Mouse (Mus musculus) forebrain, embryonic 13.5 days (tissue): ENCODE measurements around the gene Hes1. TPM values are rescaled to one million over a fixed set of nuclear protein-coding genes. Genes with fewer than 3 reads are reported as not detected.
A peak's percentile ranks its signal among the peaks of the same experiment; 100 is the strongest.

ENCODE experiments used
- ATAC-seq: fragments of 200-750 bp; cut with Nextera tagmentation; 2 replicates; pipeline ENCODE4 v1.8.0; 2017
- H3K27ac ChIP-seq: fragments of 300-500 bp; sonication (generic); 2 replicates; pipeline ENCODE4 v1.5.1; 2015; ENCODE audit warnings: inconsistent platforms, mild to moderate bottlenecking, moderate library complexity
- H3K27me3 ChIP-seq: fragments of 300-500 bp; sonication (generic); 2 replicates; pipeline ENCODE4 v1.6.1; 2015; ENCODE audit warnings: mild to moderate bottlenecking, inconsistent platforms
- H3K36me3 ChIP-seq: fragments of 300-500 bp; sonication (generic); 2 replicates; pipeline ENCODE4 v1.6.1; 2015; ENCODE audit warnings: mild to moderate bottlenecking, inconsistent platforms; ENCODE audit not compliant: poor library complexity, severe bottlenecking
- H3K4me1 ChIP-seq: fragments of 300-500 bp; sonication (generic); 2 replicates; pipeline ENCODE4 v1.6.1; 2015; ENCODE audit warnings: inconsistent platforms
- H3K4me2 ChIP-seq: fragments of 300-500 bp; sonication (generic); 2 replicates; pipeline ENCODE4 v1.6.1; 2015; ENCODE audit warnings: inconsistent platforms, mild to moderate bottlenecking, moderate library complexity
- H3K4me3 ChIP-seq: fragments of 300-500 bp; sonication (generic); 2 replicates; pipeline ENCODE4 v1.5.1; 2015; ENCODE audit warnings: mild to moderate bottlenecking, inconsistent platforms
- H3K9ac ChIP-seq: fragments of 300-500 bp; sonication (generic); 2 replicates; pipeline ENCODE4 v1.6.1; 2015; ENCODE audit warnings: mild to moderate bottlenecking, inconsistent platforms
- H3K9me3 ChIP-seq: fragments of 300-500 bp; sonication (generic); replicated peaks from 2 replicates; pipeline ENCODE4 v1.6.1; 2016; ENCODE audit warnings: inconsistent platforms
- WGBS: fragments of 180-500 bp; shearing (Covaris S2); methylation state at CpG from one replicate; pipeline ENCODE4 v1.1.7; 2015; 5-methylcytosine and 5-hydroxymethylcytosine counted together
- polyA plus RNA-seq: library from polyadenylated mRNA; unstranded; fragments of >200 nt; fragmentation: Nextera tagmentation; extraction: Ambion mirVana; gene quantifications from 2 replicates; pipeline ENCODE4 v1.2.1, GENCODE M21; 2015

Gene Hes1
- polyA plus RNA-seq, 1 experiment from 2014 or later = 30.4 TPM

DNA sequence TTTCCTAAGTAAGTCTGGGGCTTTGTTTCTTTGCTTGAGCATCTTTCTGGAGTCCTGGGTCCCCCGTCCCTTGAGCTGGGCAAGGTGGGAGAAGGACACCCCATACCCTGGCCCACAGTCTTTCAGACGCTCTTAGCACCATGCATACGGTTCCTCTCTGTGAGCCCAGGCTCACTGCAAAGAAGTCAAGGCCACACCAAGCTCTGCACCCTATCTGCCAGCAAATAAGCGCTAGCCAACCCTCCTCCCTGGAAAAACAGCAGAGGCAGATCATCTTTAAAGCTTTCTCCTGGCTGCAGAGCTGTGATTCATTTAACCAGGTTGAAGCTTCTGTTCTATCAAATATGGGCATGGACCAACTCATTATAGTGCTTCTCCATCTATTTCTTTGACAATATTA lies 9.6 kb upstream of the Hes1 start:
- peaks cover 9% of the 10 kb centered on the region for H3K27me3 ChIP-seq

DNA sequence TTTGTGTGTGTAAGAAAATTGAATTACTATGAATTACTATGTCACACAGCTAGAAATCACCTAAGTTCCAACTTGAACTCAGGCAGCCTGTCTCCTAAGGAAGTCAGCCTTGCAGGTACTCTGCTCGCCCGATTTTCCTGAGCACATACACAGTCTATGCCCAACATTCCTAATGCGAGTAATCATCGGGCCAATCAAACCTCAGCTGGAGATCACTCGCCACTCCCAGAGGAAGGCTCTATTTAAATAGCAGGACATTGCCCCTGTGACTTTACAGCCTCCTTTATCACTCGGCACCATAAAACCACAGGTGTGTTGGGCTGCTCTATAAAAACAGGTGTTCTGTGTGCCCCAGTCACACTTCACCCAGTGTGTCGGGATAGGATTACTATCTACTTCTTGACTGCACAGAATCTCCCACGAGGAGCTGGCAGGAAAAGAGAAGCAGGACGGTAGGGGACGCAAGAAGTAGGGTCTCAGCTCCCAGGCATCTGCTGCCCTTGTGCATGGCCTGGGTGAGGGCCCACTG lies 8.8 kb upstream of the Hes1 start:
- no peak for ATAC-seq
- no peak overlapping the region for H3K9ac ChIP-seq
- WGBS = 72% methylated on average over 10 of the region's 10 CpGs

More for the DNA sequence above, 9.6 kb upstream of the Hes1 start:
- no peaks in the 10 kb centered on the region for H3K9me3 ChIP-seq
- H3K4me1 ChIP-seq = peaks cover 9% of the 10 kb centered on the region
- no peak for ATAC-seq
- H3K4me3 ChIP-seq = no peak overlapping the region
- H3K4me2 ChIP-seq = no peak overlapping the region
- H3K27ac ChIP-seq = no peak overlapping the region
- H3K36me3 ChIP-seq = no peaks in the 10 kb centered on the region
- no peak overlapping the region for H3K9ac ChIP-seq
- 83% methylated on average over 4 of the region's 4 CpGs for WGBS

DNA sequence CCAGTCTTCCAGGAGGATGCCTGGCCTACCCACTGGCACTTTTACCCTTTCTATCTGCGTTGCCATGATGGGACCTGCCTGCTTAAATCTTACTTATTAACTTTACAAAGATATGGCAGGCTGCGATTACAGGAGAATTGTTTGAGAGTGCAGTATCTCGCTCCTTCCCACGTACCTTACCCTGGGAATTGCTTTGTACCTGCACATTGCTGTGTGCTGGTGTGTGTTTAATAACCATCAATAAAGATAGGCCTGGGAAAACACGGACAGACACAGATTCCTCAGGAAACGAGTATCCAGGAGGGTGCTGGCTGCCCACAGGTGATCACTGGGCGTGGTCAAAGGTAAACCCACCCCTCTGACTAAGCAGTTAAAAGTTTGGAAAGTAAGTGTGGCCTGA lies 8.3 kb upstream of the Hes1 start:
- Histone ChIP-seq H3K27ac (no peak overlapping the region), H3K36me3 (no peaks in the 10 kb centered on the region), H3K4me3 (no peak overlapping the region), H3K9me3 (no peaks in the 10 kb centered on the region), H3K9ac (no peak overlapping the region), H3K4me2 (no peak overlapping the region), H3K27me3 (peaks cover 18% of the 10 kb centered on the region), H3K4me1 (peaks cover 23% of the 10 kb centered on the region)
- 79% methylated on average over 7 of the region's 7 CpGs for WGBS
- no peak for ATAC-seq

More for the DNA sequence above, 8.8 kb upstream of the Hes1 start:
- peaks cover 18% of the 10 kb centered on the region for H3K4me1 ChIP-seq
- no peak overlapping the region for H3K4me2 ChIP-seq
- H3K9me3 ChIP-seq = no peaks in the 10 kb centered on the region
- H3K27me3 ChIP-seq = peaks cover 13% of the 10 kb centered on the region
- no peak overlapping the region for H3K27ac ChIP-seq
- no peak overlapping the region for H3K4me3 ChIP-seq
- H3K36me3 ChIP-seq = no peaks in the 10 kb centered on the region

DNA sequence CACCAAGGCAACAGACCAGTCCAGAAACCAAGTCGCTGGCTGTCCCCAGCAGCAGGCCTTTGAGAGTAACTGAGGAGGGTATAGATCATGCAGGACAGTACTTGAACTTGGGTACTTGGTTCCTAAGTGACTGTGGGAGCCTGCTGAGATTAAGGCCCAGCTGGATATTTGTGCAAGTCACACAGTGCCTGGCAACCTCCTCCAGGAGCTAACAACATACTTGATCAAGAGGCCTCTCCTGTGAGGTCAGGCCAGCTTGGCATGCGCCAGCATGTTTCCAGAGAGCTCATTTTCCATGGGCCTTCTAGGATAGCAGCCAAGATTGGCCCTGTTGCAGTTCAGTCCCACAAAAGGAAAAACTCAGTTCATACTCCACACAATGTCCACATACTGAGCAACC lies 7.3 kb upstream of the Hes1 start:
- Histone ChIP-seq H3K4me1 (peaks cover 33% of the 10 kb centered on the region), H3K4me3 (no peak overlapping the region), H3K27ac (no peak overlapping the region), H3K9ac (no peak overlapping the region), H3K4me2 (no peak overlapping the region), H3K27me3 (peaks cover 27% of the 10 kb centered on the region), H3K9me3 (no peaks in the 10 kb centered on the region), H3K36me3 (no peaks in the 10 kb centered on the region)
- no peak for ATAC-seq
- 77% methylated on average over 2 of the region's 2 CpGs for WGBS

DNA sequence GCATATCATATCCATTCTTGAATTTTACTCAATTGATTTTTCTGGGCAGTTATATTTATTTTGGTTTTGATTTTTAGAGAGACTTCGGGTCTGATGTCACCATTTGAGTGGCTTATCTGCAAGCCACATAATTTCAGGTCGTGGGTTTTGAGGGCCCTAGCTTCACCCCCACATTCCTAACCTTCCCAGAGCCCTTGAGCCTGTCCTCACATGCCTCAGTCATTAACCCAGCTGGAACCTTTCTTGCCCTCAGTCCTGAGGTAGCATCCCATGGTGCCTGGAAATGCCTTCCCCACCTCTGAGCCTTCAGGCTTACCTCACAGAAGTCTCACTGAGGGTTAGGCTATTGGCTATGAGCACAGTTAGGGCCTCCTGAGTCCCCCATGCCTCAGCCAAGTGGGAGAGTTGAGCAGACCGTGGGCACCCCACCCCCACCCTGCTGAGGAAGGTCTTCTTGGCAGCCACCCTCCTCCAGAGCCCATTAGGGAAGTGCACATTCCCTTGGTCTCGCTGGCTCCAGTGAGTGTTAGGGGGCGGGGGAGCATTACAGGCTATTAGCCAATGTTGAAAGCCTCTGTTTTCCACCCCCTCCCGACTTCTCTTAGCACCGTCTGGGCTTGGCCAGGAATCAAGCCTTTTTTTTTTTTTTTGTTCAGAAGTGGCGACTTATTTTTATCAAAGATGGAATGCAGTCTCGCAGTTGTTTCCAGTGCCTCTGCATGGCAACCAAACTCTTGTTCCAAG lies 5.0 kb upstream of the Hes1 start:
- ATAC-seq = peak; percentile 41
- WGBS = 13% methylated on average over 9 of the region's 9 CpGs

DNA sequence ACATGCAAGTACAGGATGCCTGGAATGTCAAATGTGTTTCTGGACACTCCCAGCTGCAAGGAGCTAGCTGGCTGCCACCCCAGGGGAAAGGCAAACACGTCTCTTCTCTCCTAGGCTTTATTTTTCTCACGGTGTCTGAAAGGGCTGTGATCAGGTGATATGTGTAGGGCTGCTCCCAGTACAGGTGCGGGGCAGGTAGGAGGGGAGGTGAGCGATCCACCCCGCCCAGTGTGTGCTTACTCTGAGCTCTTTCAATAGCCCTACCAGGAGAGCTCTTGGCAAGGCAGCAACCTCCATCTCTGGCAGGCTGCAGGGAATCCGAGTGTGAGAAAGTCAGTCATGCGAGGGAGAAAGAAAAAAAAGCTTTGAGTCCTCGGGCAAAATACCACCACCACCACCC lies 3.8 kb upstream of the Hes1 start:
- H3K27ac ChIP-seq = peak overlapping the region; percentile 57; the same call in 1 of the 2 replicates
- peaks cover 29% of the 10 kb centered on the region for H3K27me3 ChIP-seq
- H3K9me3 ChIP-seq = no peaks in the 10 kb centered on the region
- 6% methylated on average over 8 of the region's 8 CpGs for WGBS
- 0 out of 2 replicates have a peak overlapping the region, but pooled peaks have one; percentile 12 for H3K9ac ChIP-seq
- 0 out of 2 replicates have a peak overlapping the region, but pooled peaks have one; percentile 10 for H3K4me3 ChIP-seq
- ATAC-seq = no peak
- no peaks in the 10 kb centered on the region for H3K36me3 ChIP-seq
- peaks cover 56% of the 10 kb centered on the region for H3K4me1 ChIP-seq
- H3K4me2 ChIP-seq = peak overlapping the region; percentile 40

More for the DNA sequence above, 5.0 kb upstream of the Hes1 start:
- peaks cover 25% of the 10 kb centered on the region for H3K27me3 ChIP-seq
- H3K9me3 ChIP-seq = no peaks in the 10 kb centered on the region
- no peaks in the 10 kb centered on the region for H3K36me3 ChIP-seq
- H3K4me3 ChIP-seq = no peak overlapping the region
- H3K9ac ChIP-seq = no peak overlapping the region
- peak overlapping the region; percentile 20; the same call in 1 of the 2 replicates for H3K4me2 ChIP-seq
- peaks cover 48% of the 10 kb centered on the region for H3K4me1 ChIP-seq
- H3K27ac ChIP-seq = peak overlapping the region; percentile 44; the same call in 1 of the 2 replicates

DNA sequence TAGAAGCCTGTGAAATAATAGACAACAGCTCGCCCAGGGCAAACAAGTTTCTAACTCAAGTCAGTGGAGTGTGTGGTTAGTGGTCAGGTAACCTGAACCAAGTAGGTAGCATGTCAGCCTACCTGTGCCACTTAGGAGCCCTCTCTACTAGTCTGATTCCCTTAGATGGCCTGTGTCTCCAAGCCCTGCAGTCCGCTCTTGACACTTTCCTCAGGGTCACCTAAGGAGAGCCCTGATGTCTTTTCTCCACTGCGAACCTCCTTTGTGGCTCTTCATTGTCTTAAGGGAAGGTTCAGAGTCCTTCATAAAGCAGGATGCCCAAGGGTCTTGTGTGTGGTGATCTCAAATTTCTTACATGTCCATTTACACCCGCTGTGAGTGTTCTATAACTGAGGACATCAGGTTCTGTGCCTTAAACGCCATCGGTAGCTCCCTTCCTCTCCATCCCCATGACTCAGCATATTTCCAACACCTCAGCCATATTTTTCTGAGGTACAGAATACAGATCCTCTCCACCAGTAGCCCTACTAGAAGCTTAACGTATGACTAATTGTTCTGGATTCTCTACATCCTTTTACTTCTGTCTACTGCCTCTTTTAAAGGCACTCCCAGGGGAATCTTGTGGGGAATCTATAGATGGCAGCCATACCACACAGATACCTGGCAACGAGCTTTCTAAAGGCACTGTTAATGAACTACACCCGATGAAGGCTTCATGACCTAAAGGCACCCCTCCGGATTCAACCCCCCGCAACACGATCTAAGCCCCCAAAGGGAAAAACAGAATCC lies 1.7 kb upstream of the Hes1 start:
- ATAC-seq = no peak
- 18% methylated on average over 12 of the region's 12 CpGs for WGBS
- no peaks in the 10 kb centered on the region for H3K9me3 ChIP-seq
- H3K9ac ChIP-seq = peak overlapping the region; percentile 79; the same call in 1 of the 2 replicates
- peaks cover 29% of the 10 kb centered on the region for H3K27me3 ChIP-seq
- peak overlapping the region; percentile 69 for H3K4me3 ChIP-seq
- H3K4me1 ChIP-seq = peaks cover 75% of the 10 kb centered on the region
- H3K27ac ChIP-seq = peak overlapping the region; percentile 89; the same call in 1 of the 2 replicates
- H3K4me2 ChIP-seq = peak overlapping the region; percentile 99
- no peaks in the 10 kb centered on the region for H3K36me3 ChIP-seq

DNA sequence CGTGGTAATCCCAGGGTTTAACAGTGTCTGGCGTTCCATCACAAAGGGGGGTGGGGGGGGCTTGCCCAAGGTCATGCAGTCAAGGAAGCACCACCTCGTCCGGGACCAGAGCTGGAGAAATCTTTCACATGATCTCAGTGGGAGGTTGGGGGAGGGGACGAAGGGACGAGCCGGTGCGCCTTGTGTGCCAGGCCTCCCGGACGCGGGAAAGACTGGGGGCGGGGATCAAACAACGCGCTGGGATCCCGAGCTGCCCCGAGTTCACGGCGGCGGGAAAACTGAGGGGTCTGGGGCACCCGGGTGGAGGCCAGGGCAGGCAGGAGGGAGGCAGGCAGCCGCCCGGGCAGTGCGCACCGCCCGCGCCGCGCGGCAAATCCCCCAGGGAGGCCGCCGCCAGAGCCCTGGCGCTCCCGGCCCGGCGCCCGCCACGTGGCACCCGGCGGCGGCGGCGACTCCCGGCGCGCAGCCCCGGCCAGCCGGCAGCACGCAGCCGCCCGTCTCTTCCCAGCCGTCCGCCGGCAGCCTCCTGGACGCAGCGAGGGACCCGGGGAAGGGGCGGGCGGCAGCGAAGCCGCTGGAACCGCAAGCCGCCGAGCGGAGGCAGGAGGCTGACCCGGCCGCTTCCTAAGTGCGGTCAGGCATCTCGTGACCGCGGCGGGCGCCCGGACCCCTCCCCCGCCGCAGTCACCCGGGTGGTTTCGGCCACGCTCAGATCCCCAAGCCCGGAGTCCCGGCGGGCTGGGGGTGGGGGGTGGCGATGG lies 883 bp upstream of the Hes1 start:
- ATAC-seq = peak; percentile 31
- peak overlapping the region; percentile 89 for H3K27ac ChIP-seq
- WGBS = under 1% methylated on average over 42 of the region's 82 CpGs

DNA sequence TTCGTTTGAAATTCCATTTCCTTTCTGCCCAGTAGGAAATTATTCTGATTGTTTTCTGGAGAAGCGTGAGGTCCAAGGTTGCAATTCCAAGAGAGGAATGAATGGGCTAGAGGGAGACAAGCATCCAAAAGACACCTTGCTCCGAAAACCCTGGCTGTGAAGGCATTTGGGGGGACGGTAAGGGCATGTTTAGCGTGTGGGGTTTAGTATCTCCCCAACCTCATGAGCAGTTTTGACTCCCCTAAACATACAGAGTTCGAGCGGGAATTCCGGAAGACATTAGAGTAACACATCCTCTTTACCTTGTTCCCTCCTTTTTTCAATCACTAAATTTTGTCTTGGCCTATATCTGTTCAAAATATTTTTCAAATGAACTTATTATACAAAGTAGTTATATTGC lies 429 bp downstream of the Hes1 start:
- peak overlapping the region; percentile 79 for H3K9ac ChIP-seq
- H3K4me2 ChIP-seq = peak overlapping the region; percentile 99
- under 1% methylated on average over 8 of the region's 8 CpGs for WGBS
- ATAC-seq = no peak
- H3K36me3 ChIP-seq = no peaks in the 10 kb centered on the region
- no peaks in the 10 kb centered on the region for H3K9me3 ChIP-seq
- peaks cover 82% of the 10 kb centered on the region for H3K4me1 ChIP-seq
- peak overlapping the region; percentile 89 for H3K27ac ChIP-seq
- peaks cover 34% of the 10 kb centered on the region for H3K27me3 ChIP-seq
- peak overlapping the region; percentile 69 for H3K4me3 ChIP-seq

More for the DNA sequence above, 883 bp upstream of the Hes1 start:
- Histone ChIP-seq H3K9ac (peak overlapping the region; percentile 79), H3K4me1 (peaks cover 80% of the 10 kb centered on the region), H3K36me3 (no peaks in the 10 kb centered on the region), H3K27me3 (peaks cover 34% of the 10 kb centered on the region), H3K4me3 (peak overlapping the region; percentile 69), H3K4me2 (peak overlapping the region; percentile 99), H3K9me3 (no peaks in the 10 kb centered on the region)

DNA sequence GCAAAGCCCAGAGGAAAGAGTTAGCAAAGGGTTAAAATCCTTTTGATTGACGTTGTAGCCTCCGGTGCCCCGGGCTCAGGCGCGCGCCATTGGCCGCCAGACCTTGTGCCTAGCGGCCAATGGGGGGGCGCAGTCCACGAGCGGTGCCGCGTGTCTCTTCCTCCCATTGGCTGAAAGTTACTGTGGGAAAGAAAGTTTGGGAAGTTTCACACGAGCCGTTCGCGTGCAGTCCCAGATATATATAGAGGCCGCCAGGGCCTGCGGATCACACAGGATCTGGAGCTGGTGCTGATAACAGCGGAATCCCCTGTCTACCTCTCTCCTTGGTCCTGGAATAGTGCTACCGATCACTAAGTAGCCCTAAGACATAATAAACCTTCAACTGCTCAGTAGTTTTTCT lies 893 bp downstream of the Hes1 start:
- no peaks in the 10 kb centered on the region for H3K36me3 ChIP-seq
- 0 out of 2 replicates have a peak overlapping the region, but pooled peaks have one; percentile 82 for H3K27ac ChIP-seq
- peaks cover 34% of the 10 kb centered on the region for H3K27me3 ChIP-seq
- H3K4me2 ChIP-seq = peak overlapping the region; percentile 99
- no peaks in the 10 kb centered on the region for H3K9me3 ChIP-seq
- peak overlapping the region; percentile 81; the same call in 1 of the 2 replicates for H3K9ac ChIP-seq
- ATAC-seq = peak; percentile 68
- H3K4me1 ChIP-seq = peaks cover 82% of the 10 kb centered on the region
- WGBS = under 1% methylated on average over 21 of the region's 21 CpGs
- peak overlapping the region; percentile 69 for H3K4me3 ChIP-seq

DNA sequence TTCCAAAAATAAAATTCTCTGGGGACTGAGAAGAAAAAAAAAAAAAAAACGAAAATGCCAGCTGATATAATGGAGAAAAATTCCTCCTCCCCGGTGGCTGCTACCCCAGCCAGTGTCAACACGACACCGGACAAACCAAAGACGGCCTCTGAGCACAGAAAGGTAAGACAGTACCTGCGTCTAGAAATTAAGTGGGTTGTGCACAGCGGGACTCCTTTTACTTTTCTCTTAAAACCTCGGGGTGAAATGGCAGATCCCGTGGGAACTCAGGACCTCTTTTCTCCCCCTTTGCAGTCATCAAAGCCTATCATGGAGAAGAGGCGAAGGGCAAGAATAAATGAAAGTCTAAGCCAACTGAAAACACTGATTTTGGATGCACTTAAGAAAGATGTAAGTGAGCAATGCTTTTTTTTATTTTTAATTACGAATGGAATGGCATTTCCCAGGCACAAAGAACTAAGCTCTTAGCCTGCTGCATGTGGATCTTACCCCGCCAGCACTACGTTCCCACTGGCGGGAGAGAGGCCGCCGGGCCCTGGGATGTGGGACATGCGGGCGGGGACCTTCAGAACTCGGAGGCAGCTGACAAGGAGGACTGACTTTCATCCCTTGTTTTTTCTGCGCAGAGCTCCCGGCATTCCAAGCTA lies 1.5 kb downstream of the Hes1 start:
- peaks cover 81% of the 10 kb centered on the region for H3K4me1 ChIP-seq
- peak overlapping the region; percentile 99 for H3K4me2 ChIP-seq
- H3K9me3 ChIP-seq = no peaks in the 10 kb centered on the region
- peak overlapping the region; percentile 69 for H3K4me3 ChIP-seq
- ATAC-seq = no peak
- no peaks in the 10 kb centered on the region for H3K36me3 ChIP-seq
- H3K27me3 ChIP-seq = peaks cover 30% of the 10 kb centered on the region
- peak overlapping the region; percentile 81 for H3K9ac ChIP-seq
- under 1% methylated on average over 21 of the region's 21 CpGs for WGBS
- peak overlapping the region; percentile 82 for H3K27ac ChIP-seq
